Mouse (Mus musculus) kidney, adult 2 months (tissue): Measurements from ENCODE around the gene Sesn3.

Source experiments
- CTCF ChIP-seq: fragments of 200-500 bp; conservative IDR thresholded peaks from 2 replicates; pipeline ENCODE4 v1.5.1; 2011; ENCODE audit warnings: low read depth, mild to moderate bottlenecking, control low read depth, low read length, moderate library complexity, mixed read lengths; ENCODE audit not compliant: insufficient read depth, insufficient read length
- POLR2A ChIP-seq: fragments of 200-500 bp; IDR thresholded peaks from one replicate; pipeline ENCODE4 v1.6.1; 2011; ENCODE audit warnings: low read depth, low read length, control low read depth

DNA sequence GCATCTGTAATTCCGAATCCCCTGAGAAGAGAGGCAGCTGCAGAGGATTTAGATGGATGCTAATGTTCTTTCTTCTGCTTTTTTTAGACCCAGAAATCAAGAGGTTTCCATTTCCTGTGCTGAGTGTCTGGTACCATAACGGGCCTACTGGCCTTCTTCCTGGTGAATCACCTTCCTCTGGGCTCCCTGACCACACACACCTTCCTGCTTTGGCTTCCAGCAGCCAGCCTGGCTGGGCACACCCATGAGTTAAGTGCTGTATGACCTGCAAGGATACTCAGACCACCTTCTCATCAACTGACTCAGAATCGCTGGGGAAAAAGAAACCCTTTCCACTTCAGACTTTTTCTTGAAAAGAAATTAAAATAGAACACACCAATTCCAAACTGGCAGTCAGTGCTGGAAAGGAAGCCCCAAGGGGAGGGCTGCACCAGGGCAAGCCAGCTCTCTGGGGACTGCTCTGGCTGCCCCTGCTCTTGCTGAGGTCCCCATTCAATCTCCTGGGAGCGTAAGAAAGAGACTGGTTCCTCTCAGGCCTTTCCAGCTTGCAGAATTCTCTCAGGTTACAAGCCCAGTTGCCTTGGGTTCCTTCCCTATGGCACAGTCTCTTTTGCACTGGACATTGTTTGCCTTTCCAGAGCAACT is 90.7 kb downstream of the Sesn3 start:
- TF ChIP-seq CTCF (no peak), POLR2A (no peak)
